Comparison of ENCODE assay signal across 8 mouse cellular contexts in genomic region chr1:136625019-136625895, GRCm38 (mm10). TPM values are rescaled to one million over a fixed set of nuclear protein-coding genes. Genes with fewer than 3 reads are reported as not detected.
A peak's percentile ranks its signal among the peaks of the same experiment; 100 is the strongest.
DNase-seq lines count a peak whose midpoint lies in the region; ATAC-seq and TF ChIP-seq lines count a peak whose summit lies in the region.

No protein-coding gene starts in this region.

- in situ Hi-C loops in ES-E14 (cut with MboI; ENCODE audit: low sequenced_read_pairs in 2 of 2, unreplicated experiment in 2 of 2): no loop called here

- 2% methylated on average over 84 of the region's 92 CpGs for WGBS in forebrain, embryonic 14.5 days
- 1% methylated on average over 66 of the region's 92 CpGs for WGBS in lung, embryonic 14.5 days
- WGBS in olfactory bulb, adult 2 months: 1% methylated on average over 87 of the region's 92 CpGs

- H3K9ac ChIP-seq in ES-E14 (ENCODE audit: insufficient read depth, low read depth, low read length, poor library complexity, severe bottlenecking): peak overlapping the region; percentile 98
- H3K9ac ChIP-seq in forebrain, embryonic 14.5 days (ENCODE audit: low read length): peak overlapping the region; percentile 94
- peak overlapping the region; percentile 94 for H3K9ac ChIP-seq in lung, embryonic 14.5 days

- ATAC-seq in forebrain, embryonic 14.5 days: peak; percentile 74
- peak; percentile 64 for ATAC-seq in lung, embryonic 14.5 days (ENCODE audit: insufficient read depth)

- 0 out of 2 replicates have a peak, but pooled peaks have one; percentile 24 for TF ChIP-seq POLR2A in olfactory bulb, adult 2 months (IDR thresholded peaks at IDR 0.05; ENCODE audit: insufficient read depth, low read depth, low read length)

- H3K36me3 ChIP-seq in ES-E14 (ENCODE audit: control insufficient read depth, insufficient read depth, low read length, poor library complexity, severe bottlenecking): peaks cover 26% of the 10 kb centered on the region
- peaks cover 19% of the 10 kb centered on the region for H3K36me3 ChIP-seq in forebrain, embryonic 14.5 days (ENCODE audit: control insufficient read depth, insufficient read depth, low read length)
- H3K36me3 ChIP-seq in lung, embryonic 14.5 days (ENCODE audit: insufficient read depth): peaks cover 26% of the 10 kb centered on the region

- H3K9me3 ChIP-seq in ES-E14 (ENCODE audit: control insufficient read depth, insufficient read depth, low read depth, low read length): no peaks in the 10 kb centered on the region
- H3K9me3 ChIP-seq in forebrain, embryonic 14.5 days (replicated peaks; ENCODE audit: control insufficient read depth, low read length): no peaks in the 10 kb centered on the region
- no peaks in the 10 kb centered on the region for H3K9me3 ChIP-seq in lung, embryonic 14.5 days (ENCODE audit: low read depth, low read length)

- peak overlapping the region; percentile 90 for H3K27ac ChIP-seq in ES-E14 (ENCODE audit: insufficient read depth, low read depth, low read length, poor library complexity, severe bottlenecking)
- peak overlapping the region; percentile 95 for H3K27ac ChIP-seq in forebrain, embryonic 14.5 days (ENCODE audit: low read depth, low read length)
- peak overlapping the region; percentile 91 for H3K27ac ChIP-seq in lung, embryonic 14.5 days (ENCODE audit: low read depth)
- peak overlapping the region; percentile 37 for H3K27ac ChIP-seq in olfactory bulb, adult 2 months (ENCODE audit: insufficient read depth, low read depth, low read length)

- peak overlapping the region; percentile 97 to 99 for H3K4me3 ChIP-seq in ES-E14 (ENCODE audit: insufficient read depth in 1 of 2, low read depth in 1 of 2, low read length in 2 of 2, poor library complexity in 1 of 2, severe bottlenecking in 1 of 2)
- H3K4me3 ChIP-seq in forebrain, embryonic 14.5 days (ENCODE audit: low read depth, low read length): peak overlapping the region; percentile 87
- H3K4me3 ChIP-seq in lung, embryonic 14.5 days (ENCODE audit: low read depth, low read length): peak overlapping the region; percentile 94
- H3K4me3 ChIP-seq in olfactory bulb, adult 2 months (ENCODE audit: insufficient read depth, low read depth, low read length): peak overlapping the region; percentile 89

- peak; percentile 38 for TF ChIP-seq CTCF in lung, embryonic 14.5 days (IDR thresholded peaks at IDR 0.05; ENCODE audit: low read depth)
- TF ChIP-seq CTCF in olfactory bulb, adult 2 months (IDR thresholded peaks at IDR 0.05; ENCODE audit: insufficient read depth, low read depth, low read length): no peak

- no peak for DNase-seq in ES-E14 (ENCODE audit: low read depth, low spot score)
- DNase-seq in cerebellum, adult 11-12 months: peak; percentile 74
- DNase-seq in forebrain, embryonic 14.5 days (ENCODE audit: low spot score): peak; percentile 33
- DNase-seq in heart, postnatal 10 days: peak; percentile 63 to 65
- peak; percentile 34 to 42 for DNase-seq in layer of hippocampus, adult 18-20 months (ENCODE audit: low spot score in 2 of 2)
- peak; percentile 51 for DNase-seq in lung, embryonic 14.5 days
- DNase-seq in thymus, postnatal 36 days: peak; percentile 60 to 69

- no peaks in the 10 kb centered on the region for H3K27me3 ChIP-seq in forebrain, embryonic 14.5 days (replicated peaks; ENCODE audit: control insufficient read depth, insufficient read depth, low read length)
- no peaks in the 10 kb centered on the region for H3K27me3 ChIP-seq in lung, embryonic 14.5 days (ENCODE audit: insufficient read depth, low read length)

- H3K4me2 ChIP-seq in forebrain, embryonic 14.5 days (ENCODE audit: low read length): peak overlapping the region; percentile 79
- H3K4me2 ChIP-seq in lung, embryonic 14.5 days: peak overlapping the region; percentile 84

- intact Hi-C loops in heart, postnatal 10 days (cut with DNase I): loop anchor here (5.0 kb wide), 2 partner anchors 62 to 107 kb away; no protein-coding TSS in a partner anchor

- H3K4me1 ChIP-seq in ES-E14 (ENCODE audit: control insufficient read depth in 2 of 2, insufficient read depth in 2 of 2, low read length in 2 of 2, poor library complexity in 1 of 2): peaks cover 10 to 23% of the 10 kb centered on the region in 2 experiments; a peak in 3 of 4 replicates
- peaks cover 29% of the 10 kb centered on the region for H3K4me1 ChIP-seq in forebrain, embryonic 14.5 days (ENCODE audit: control insufficient read depth, insufficient read depth, low read length)
- H3K4me1 ChIP-seq in lung, embryonic 14.5 days (ENCODE audit: insufficient read depth): peaks cover 14% of the 10 kb centered on the region
- H3K4me1 ChIP-seq in olfactory bulb, adult 2 months (ENCODE audit: control insufficient read depth, insufficient read depth, low read length): peaks cover 5% of the 10 kb centered on the region

TF ChIP-seq in ES-E14, 5 proteins besides CTCF, POLR2A, EP300 and RAD21:
- TF ChIP-seq HCFC1 (IDR thresholded peaks at IDR 0.05; ENCODE audit: borderline replicate concordance, insufficient read depth, low read length): peak; percentile 20; the same call in 1 of the 2 replicates
- no peak for TF ChIP-seq CHD2 (IDR thresholded peaks at IDR 0.05; ENCODE audit: low read depth, low read length)
- TF ChIP-seq ZC3H11A (IDR thresholded peaks at IDR 0.05; ENCODE audit: borderline replicate concordance, low read depth, low read length): no peak

RNA-seq across cellular contexts. Expression of gene Zfp281, which starts 0.6 kb away (rescaled TPM):
- total RNA-seq in ES-E14 (2012; rRNA removed): 65.0 and 65.5 TPM in 2 replicates
- 26.7 and 28.4 TPM in 2 replicates for polyA plus RNA-seq in forebrain, embryonic 14.5 days (2014; fragmentation: Nextera tagmentation; extraction: Ambion mirVana)
- total RNA-seq in heart, postnatal 10 days (2021): 10 to 100 TPM; 12.1 to 14.8 TPM
- 10 to 100 TPM; 33.1 to 36.0 TPM for total RNA-seq in layer of hippocampus, adult 18-20 months (2021)
- polyA plus RNA-seq in lung, embryonic 14.5 days (2014; fragmentation: Nextera tagmentation; extraction: Ambion mirVana): 26.7 and 27.5 TPM in 2 replicates
- polyA plus RNA-seq in olfactory bulb, adult 2 months (2012; ENCODE audit: insufficient read depth, insufficient read length, low replicate concordance, missing spikeins): 92.8 TPM in 1 of 2 replicates, not detected in the other

Comparison
In these comparisons a context has a peak if more than half of its experiments do, and no peak if none do; other contexts are left out.
1. H3K27ac ChIP-seq: peak in every context shown above with its lines; median percentile 95 in forebrain, embryonic 14.5 days; 91 in lung, embryonic 14.5 days; 90 in ES-E14; 37 in olfactory bulb, adult 2 months.